Mouse (Mus musculus): ENCODE measurements around the gene Oscar. TPM values are rescaled to one million over a fixed set of nuclear protein-coding genes. Genes with fewer than 3 reads are reported as not detected.

The Oscar gene
- polyA plus RNA-seq, 1 experiment from 2014 or later = 0.12 TPM

DNA sequence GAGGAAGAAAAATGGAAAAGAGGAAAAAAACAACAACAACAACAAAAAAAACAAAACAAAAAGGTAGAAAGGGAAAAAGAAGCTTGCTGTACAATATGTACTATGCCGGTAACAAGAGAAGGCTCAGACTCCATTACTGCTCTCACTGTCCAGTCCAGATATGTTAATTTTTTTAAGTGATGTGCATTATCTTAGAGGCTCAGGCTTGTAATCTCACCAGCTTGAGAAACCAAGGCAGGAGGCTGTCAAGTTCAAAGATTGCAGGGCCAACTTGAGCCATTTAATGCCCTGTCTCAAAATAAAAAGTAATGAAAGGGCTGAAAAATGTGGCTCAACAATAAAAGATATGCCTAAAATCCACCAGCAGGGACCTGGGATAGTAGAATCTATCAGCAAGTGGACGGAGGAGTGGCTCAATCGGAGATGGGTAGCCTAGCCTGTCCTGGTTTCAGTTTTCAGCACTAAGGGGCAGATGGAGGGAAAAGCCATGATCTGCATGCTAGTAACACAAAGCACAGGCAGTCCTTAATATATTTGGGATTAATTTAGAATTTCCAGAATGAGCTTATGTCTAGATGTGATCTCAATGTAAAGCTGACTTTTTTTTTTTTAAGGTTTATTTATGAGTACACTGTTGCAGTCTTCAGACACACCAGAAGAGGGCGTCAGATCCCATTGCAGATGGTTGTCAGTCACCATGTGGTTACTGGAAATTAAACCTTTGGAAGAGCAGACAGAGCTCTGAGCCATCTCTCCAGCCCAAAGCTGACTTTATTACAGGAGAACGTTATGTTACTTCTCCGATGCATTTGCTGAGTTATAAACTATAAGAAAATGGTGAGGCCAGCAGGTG lies 658 bp upstream of the Oscar start:
- H3K27ac ChIP-seq (ENCODE audit: low read length) = no peak overlapping the region
- H3K4me3 ChIP-seq (replicated peaks; ENCODE audit: low read length) = peak overlapping the region; percentile 80
- ATAC-seq (ENCODE audit: insufficient read depth, low FRiP score) = no peak; the same call in none of the 2 replicates
- H3K27me3 ChIP-seq (ENCODE audit: control insufficient read depth, insufficient read depth, low read length) = no peaks in the 10 kb centered on the region
- peak overlapping the region; percentile 39 for H3K4me2 ChIP-seq (ENCODE audit: low read depth, low read length)
- H3K4me1 ChIP-seq (ENCODE audit: control insufficient read depth, insufficient read depth, low read length) = peaks cover 6% of the 10 kb centered on the region
- no peaks in the 10 kb centered on the region for H3K9me3 ChIP-seq (replicated peaks; ENCODE audit: control insufficient read depth, low read length)
- H3K9ac ChIP-seq (ENCODE audit: low read length) = no peak overlapping the region
- 38% methylated on average over 6 of the region's 6 CpGs for WGBS
- peaks cover 4% of the 10 kb centered on the region for H3K36me3 ChIP-seq (ENCODE audit: control insufficient read depth, insufficient read depth, low read length)

DNA sequence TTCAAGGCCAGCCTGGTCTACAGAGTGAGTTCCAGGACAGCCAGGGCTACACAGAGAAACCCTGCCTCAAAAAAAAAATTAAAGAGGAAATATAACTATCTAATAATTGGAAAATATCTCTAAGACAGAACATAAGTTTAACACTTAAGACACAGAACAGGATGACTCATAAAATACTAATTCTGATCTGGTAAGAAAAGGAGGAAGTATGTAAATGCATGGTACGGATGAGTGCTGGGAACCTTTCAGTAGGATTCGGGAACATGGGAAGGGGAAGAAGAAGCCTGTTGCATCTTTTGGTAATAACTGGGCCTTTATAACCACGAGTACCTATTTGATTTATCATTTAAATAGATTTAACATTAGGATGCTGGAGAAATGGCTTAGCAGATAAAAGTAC lies 1.9 kb downstream of the Oscar start:
- no peaks in the 10 kb centered on the region for H3K9me3 ChIP-seq (replicated peaks; ENCODE audit: control insufficient read depth, low read length)
- 82% methylated on average over 3 of the region's 3 CpGs for WGBS
- no peak overlapping the region for H3K4me2 ChIP-seq (ENCODE audit: low read depth, low read length)
- no peak overlapping the region for H3K4me3 ChIP-seq (replicated peaks; ENCODE audit: low read length)
- H3K36me3 ChIP-seq (ENCODE audit: control insufficient read depth, insufficient read depth, low read length) = no peaks in the 10 kb centered on the region
- no peak overlapping the region for H3K9ac ChIP-seq (ENCODE audit: low read length)
- no peaks in the 10 kb centered on the region for H3K27me3 ChIP-seq (ENCODE audit: control insufficient read depth, insufficient read depth, low read length)
- peaks cover 6% of the 10 kb centered on the region for H3K4me1 ChIP-seq (ENCODE audit: control insufficient read depth, insufficient read depth, low read length)
- no peak for ATAC-seq (ENCODE audit: insufficient read depth, low FRiP score)
- H3K27ac ChIP-seq (ENCODE audit: low read length) = no peak overlapping the region

DNA sequence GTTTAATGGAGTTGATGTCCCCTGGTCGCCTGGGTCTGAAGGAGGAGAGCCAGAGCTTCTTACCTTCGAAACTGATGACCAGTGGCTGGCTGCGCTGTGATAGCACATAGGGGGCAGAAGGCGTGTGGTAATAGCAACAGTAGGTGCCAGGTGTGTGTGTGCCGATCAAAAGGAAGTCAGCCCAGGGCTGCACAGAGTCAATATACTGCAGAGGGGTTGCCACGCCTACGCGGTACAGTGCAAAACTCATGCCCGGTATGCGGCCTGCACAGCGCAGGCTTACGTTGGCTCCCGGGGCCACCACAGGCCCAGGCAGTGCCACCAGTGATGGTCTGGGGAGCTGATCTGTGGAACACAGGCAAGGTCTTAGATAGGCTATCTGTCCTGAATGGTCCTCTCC lies 5.0 kb downstream of the Oscar start:
- ATAC-seq (ENCODE audit: insufficient read depth, low FRiP score) = peak; percentile 70; the same call in 1 of the 2 replicates

DNA sequence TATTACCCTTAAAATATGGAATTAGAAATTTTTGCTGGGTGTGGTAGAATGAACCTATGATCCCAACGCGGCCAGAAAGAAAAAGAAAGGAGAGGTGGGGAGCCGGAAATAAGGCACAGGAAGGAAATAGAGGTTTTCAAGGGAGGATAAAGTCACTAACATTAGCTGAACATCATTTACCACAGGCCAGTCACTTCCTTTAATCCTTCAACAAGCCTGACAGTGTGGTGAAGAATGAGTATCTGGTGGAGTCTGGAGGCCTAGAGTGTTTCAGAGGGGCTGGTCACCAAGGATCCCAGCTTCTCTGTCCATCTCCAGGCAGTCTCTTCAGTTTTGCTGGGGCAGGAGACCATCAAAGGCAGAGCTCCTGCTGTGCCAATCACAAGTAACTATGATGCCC lies 5.5 kb downstream of the Oscar start:
- 81% methylated on average over 3 of the region's 3 CpGs for WGBS

More for the DNA sequence above, 5.0 kb downstream of the Oscar start:
- H3K27me3 ChIP-seq (ENCODE audit: control insufficient read depth, insufficient read depth, low read length) = no peaks in the 10 kb centered on the region
- 77% methylated on average over 13 of the region's 13 CpGs for WGBS
- no peaks in the 10 kb centered on the region for H3K9me3 ChIP-seq (replicated peaks; ENCODE audit: control insufficient read depth, low read length)
- no peak overlapping the region; the same call in 1 of the 2 replicates for H3K9ac ChIP-seq (ENCODE audit: low read length)
- H3K4me2 ChIP-seq (ENCODE audit: low read depth, low read length) = no peak overlapping the region
- H3K4me3 ChIP-seq (replicated peaks; ENCODE audit: low read length) = no peak overlapping the region
- H3K27ac ChIP-seq (ENCODE audit: low read length) = no peak overlapping the region
- H3K36me3 ChIP-seq (ENCODE audit: control insufficient read depth, insufficient read depth, low read length) = no peaks in the 10 kb centered on the region
- no peaks in the 10 kb centered on the region for H3K4me1 ChIP-seq (ENCODE audit: control insufficient read depth, insufficient read depth, low read length)

DNA sequence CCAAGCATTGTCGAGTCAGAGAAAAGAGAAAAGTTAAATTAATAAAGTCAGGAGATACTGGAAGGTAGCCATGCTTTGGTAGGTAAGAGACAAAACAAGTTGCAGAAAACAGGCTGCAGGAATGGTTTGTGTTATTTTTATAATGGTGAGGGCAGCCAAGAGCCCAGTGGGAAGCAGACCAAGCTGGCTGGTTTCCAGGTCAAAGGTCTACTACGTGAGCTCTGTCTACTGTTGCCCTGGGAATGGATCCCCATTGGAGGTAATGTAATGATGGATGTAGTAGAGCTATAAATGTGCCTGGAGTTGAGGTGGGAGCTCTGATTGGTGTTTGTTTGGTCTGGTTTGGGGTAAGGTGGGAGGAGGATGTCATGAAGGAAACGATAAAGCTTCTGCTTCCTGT lies 6.9 kb downstream of the Oscar start:
- H3K9ac ChIP-seq (ENCODE audit: low read length) = no peak overlapping the region
- no peak for ATAC-seq (ENCODE audit: insufficient read depth, low FRiP score)
- WGBS = 58% methylated on average over 3 of the region's 3 CpGs
- H3K4me3 ChIP-seq (replicated peaks; ENCODE audit: low read length) = no peak overlapping the region
- H3K4me2 ChIP-seq (ENCODE audit: low read depth, low read length) = no peak overlapping the region
- H3K36me3 ChIP-seq (ENCODE audit: control insufficient read depth, insufficient read depth, low read length) = no peaks in the 10 kb centered on the region
- H3K4me1 ChIP-seq (ENCODE audit: control insufficient read depth, insufficient read depth, low read length) = no peaks in the 10 kb centered on the region
- no peak overlapping the region for H3K27ac ChIP-seq (ENCODE audit: low read length)
- H3K27me3 ChIP-seq (ENCODE audit: control insufficient read depth, insufficient read depth, low read length) = no peaks in the 10 kb centered on the region
- H3K9me3 ChIP-seq (replicated peaks; ENCODE audit: control insufficient read depth, low read length) = no peaks in the 10 kb centered on the region

More for the DNA sequence above, 5.5 kb downstream of the Oscar start:
- H3K27me3 ChIP-seq (ENCODE audit: control insufficient read depth, insufficient read depth, low read length) = no peaks in the 10 kb centered on the region
- H3K9me3 ChIP-seq (replicated peaks; ENCODE audit: control insufficient read depth, low read length) = no peaks in the 10 kb centered on the region
- H3K27ac ChIP-seq (ENCODE audit: low read length) = no peak overlapping the region
- no peak overlapping the region for H3K9ac ChIP-seq (ENCODE audit: low read length)
- no peak for ATAC-seq (ENCODE audit: insufficient read depth, low FRiP score)
- H3K4me1 ChIP-seq (ENCODE audit: control insufficient read depth, insufficient read depth, low read length) = no peaks in the 10 kb centered on the region
- H3K4me2 ChIP-seq (ENCODE audit: low read depth, low read length) = no peak overlapping the region
- H3K4me3 ChIP-seq (replicated peaks; ENCODE audit: low read length) = no peak overlapping the region
- H3K36me3 ChIP-seq (ENCODE audit: control insufficient read depth, insufficient read depth, low read length) = no peaks in the 10 kb centered on the region

DNA sequence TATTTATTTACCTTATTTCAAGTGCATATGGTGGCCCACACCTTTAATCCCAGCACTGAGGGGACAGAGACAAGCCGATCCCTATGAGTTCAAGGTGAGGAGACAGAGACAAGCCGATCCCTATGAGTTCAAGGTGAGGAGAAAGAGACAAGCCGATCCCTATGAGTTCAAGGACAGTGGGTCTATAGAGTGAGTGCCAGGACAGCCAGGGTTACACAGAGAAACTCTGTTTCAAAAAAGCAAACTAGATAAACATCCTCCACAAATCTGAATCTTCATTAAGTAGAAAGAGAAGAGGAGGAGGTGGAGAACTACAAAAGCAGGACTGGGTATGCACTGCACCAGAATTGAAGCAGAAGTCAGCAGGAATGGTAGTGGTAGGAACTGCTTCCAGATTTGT lies 7.3 kb downstream of the Oscar start:
- no peaks in the 10 kb centered on the region for H3K4me1 ChIP-seq (ENCODE audit: control insufficient read depth, insufficient read depth, low read length)
- no peaks in the 10 kb centered on the region for H3K9me3 ChIP-seq (replicated peaks; ENCODE audit: control insufficient read depth, low read length)
- ATAC-seq (ENCODE audit: insufficient read depth, low FRiP score) = no peak
- no peaks in the 10 kb centered on the region for H3K27me3 ChIP-seq (ENCODE audit: control insufficient read depth, insufficient read depth, low read length)
- no peak overlapping the region for H3K4me3 ChIP-seq (replicated peaks; ENCODE audit: low read length)
- no peak overlapping the region for H3K27ac ChIP-seq (ENCODE audit: low read length)
- H3K36me3 ChIP-seq (ENCODE audit: control insufficient read depth, insufficient read depth, low read length) = no peaks in the 10 kb centered on the region
- WGBS = 88% methylated on average over 3 of the region's 3 CpGs
- H3K9ac ChIP-seq (ENCODE audit: low read length) = no peak overlapping the region
- no peak overlapping the region for H3K4me2 ChIP-seq (ENCODE audit: low read depth, low read length)

DNA sequence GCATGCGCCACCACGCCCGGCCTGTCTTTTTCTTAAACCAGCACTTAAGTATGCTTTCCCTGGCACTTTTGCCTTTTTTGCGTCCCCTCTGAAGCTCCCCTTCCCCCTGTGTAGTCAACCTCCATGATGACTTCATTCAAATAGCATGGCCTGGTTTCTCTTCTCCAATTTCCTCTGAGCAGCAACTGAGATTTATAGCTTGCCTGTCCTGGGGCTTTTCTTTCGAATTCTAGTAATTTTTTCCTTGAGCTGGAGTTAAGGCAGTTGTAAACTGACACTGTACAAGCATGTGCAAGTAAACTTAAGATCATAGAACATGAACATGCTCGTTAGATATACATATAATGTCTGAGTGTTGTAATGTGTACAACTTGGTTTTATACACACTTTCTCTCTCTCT lies 8.6 kb downstream of the Oscar start:
- Histone ChIP-seq H3K9ac (ENCODE audit: low read length) (no peak overlapping the region), H3K4me3 (replicated peaks; ENCODE audit: low read length) (no peak overlapping the region), H3K9me3 (replicated peaks; ENCODE audit: control insufficient read depth, low read length) (no peaks in the 10 kb centered on the region), H3K27ac (ENCODE audit: low read length) (no peak overlapping the region), H3K36me3 (ENCODE audit: control insufficient read depth, insufficient read depth, low read length) (no peaks in the 10 kb centered on the region), H3K4me2 (ENCODE audit: low read depth, low read length) (no peak overlapping the region), H3K27me3 (ENCODE audit: control insufficient read depth, insufficient read depth, low read length) (no peaks in the 10 kb centered on the region), H3K4me1 (ENCODE audit: control insufficient read depth, insufficient read depth, low read length) (no peaks in the 10 kb centered on the region)
- 77% methylated on average over 6 of the region's 6 CpGs for WGBS
- no peak for ATAC-seq (ENCODE audit: insufficient read depth, low FRiP score)

DNA sequence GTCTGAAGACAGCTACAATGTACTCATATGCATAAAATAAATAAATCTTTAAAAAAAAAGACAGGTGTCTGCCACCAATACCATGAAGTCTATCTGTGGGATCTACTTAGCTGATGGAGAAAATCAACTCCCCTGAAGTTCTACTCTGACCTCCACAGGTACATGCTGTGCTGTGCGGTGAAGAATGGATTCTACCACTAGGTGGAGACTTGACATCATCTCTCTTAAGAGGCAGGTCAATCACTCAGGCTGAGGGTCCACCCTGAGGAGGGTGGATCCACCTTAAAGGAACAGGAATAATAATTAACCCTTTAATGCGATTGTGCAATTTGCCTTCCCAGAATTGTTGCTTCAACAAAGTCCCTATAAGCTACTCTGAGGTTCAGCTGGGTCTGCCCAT lies 9.2 kb downstream of the Oscar start:
- WGBS = 15% methylated on average over 2 of the region's 2 CpGs
- 0 out of 2 replicates have a peak, but pooled peaks have one; percentile 45 for ATAC-seq (ENCODE audit: insufficient read depth, low FRiP score)
- no peak overlapping the region for H3K9ac ChIP-seq (ENCODE audit: low read length)

DNA sequence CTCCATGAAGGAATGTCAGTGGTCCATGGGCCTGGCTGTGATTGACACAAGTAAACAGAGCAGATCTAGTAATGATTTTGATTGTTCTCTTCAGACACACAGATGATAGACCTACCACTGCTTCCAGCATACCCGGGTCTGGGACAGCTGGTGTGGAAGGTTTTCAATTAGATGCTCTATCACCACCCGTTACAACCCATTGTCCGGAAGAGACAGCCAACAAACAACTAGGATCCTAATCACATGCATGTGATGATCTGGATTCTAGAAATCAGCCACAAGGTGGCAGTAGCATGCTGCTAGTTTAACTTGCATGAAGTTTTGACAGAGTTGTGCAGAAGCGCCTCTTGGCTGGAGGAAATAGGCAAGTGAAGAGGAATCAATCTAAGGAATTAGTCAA lies 14.8 kb downstream of the Oscar start:
- no peak overlapping the region for H3K27ac ChIP-seq (ENCODE audit: low read length)
- no peaks in the 10 kb centered on the region for H3K4me1 ChIP-seq (ENCODE audit: control insufficient read depth, insufficient read depth, low read length)
- no peaks in the 10 kb centered on the region for H3K36me3 ChIP-seq (ENCODE audit: control insufficient read depth, insufficient read depth, low read length)
- no peak overlapping the region for H3K4me3 ChIP-seq (replicated peaks; ENCODE audit: low read length)
- H3K4me2 ChIP-seq (ENCODE audit: low read depth, low read length) = no peak overlapping the region
- no peaks in the 10 kb centered on the region for H3K9me3 ChIP-seq (replicated peaks; ENCODE audit: control insufficient read depth, low read length)
- H3K27me3 ChIP-seq (ENCODE audit: control insufficient read depth, insufficient read depth, low read length) = no peaks in the 10 kb centered on the region
- WGBS = 10% methylated on average over 4 of the region's 4 CpGs
- no peak overlapping the region for H3K9ac ChIP-seq (ENCODE audit: low read length)
- no peak for ATAC-seq (ENCODE audit: insufficient read depth, low FRiP score)

More for the DNA sequence above, 9.2 kb downstream of the Oscar start:
- Histone ChIP-seq H3K27ac (ENCODE audit: low read length) (no peak overlapping the region), H3K9me3 (replicated peaks; ENCODE audit: control insufficient read depth, low read length) (no peaks in the 10 kb centered on the region), H3K27me3 (ENCODE audit: control insufficient read depth, insufficient read depth, low read length) (no peaks in the 10 kb centered on the region), H3K36me3 (ENCODE audit: control insufficient read depth, insufficient read depth, low read length) (no peaks in the 10 kb centered on the region), H3K4me2 (ENCODE audit: low read depth, low read length) (no peak overlapping the region), H3K4me3 (replicated peaks; ENCODE audit: low read length) (no peak overlapping the region), H3K4me1 (ENCODE audit: control insufficient read depth, insufficient read depth, low read length) (no peaks in the 10 kb centered on the region)
